In genomic region chr19:5071545-5072369, GRCm38 (mm10) we compare ENCODE assay signal across 8 mouse cellular contexts. TPM values are rescaled to one million over a fixed set of nuclear protein-coding genes. Genes with fewer than 3 reads are reported as not detected.
DNase-seq lines count a peak whose midpoint lies in the region; ATAC-seq and TF ChIP-seq lines count a peak whose summit lies in the region.

No protein-coding gene starts in this region.

- no peaks in the 10 kb centered on the region for H3K36me3 ChIP-seq in forebrain, embryonic 13.5 days (ENCODE audit: poor library complexity, severe bottlenecking)
- no peaks in the 10 kb centered on the region; the same call in 1 of the 2 replicates for H3K36me3 ChIP-seq in limb, embryonic 11.5 days (ENCODE audit: control insufficient read depth, insufficient read depth, low read length)
- no peaks in the 10 kb centered on the region for H3K36me3 ChIP-seq in midbrain, embryonic 11.5 days (ENCODE audit: control insufficient read depth, insufficient read depth, low read length)
- no peaks in the 10 kb centered on the region for H3K36me3 ChIP-seq in stomach, embryonic 14.5 days (ENCODE audit: control insufficient read depth, insufficient read depth, low read length)

- peaks cover 16% of the 10 kb centered on the region; the same call in 1 of the 2 replicates for H3K4me1 ChIP-seq in bone marrow macrophage, adult 2 months (ENCODE audit: control insufficient read depth, insufficient read depth, low read length)
- peaks cover 48% of the 10 kb centered on the region for H3K4me1 ChIP-seq in forebrain, embryonic 13.5 days
- H3K4me1 ChIP-seq in limb, embryonic 11.5 days (ENCODE audit: control insufficient read depth, insufficient read depth, low read length), result peaks cover 44% of the 10 kb centered on the region
- peaks cover 24% of the 10 kb centered on the region for H3K4me1 ChIP-seq in midbrain, embryonic 11.5 days (ENCODE audit: control insufficient read depth, insufficient read depth, low read length)
- H3K4me1 ChIP-seq in stomach, embryonic 14.5 days (ENCODE audit: control insufficient read depth, insufficient read depth, low read length), result peaks cover 29% of the 10 kb centered on the region

- H3K27me3 ChIP-seq in forebrain, embryonic 13.5 days, result peaks cover 45% of the 10 kb centered on the region
- 0 out of 2 replicates have a peak, but pooled peaks cover 2% of the 10 kb centered on the region for H3K27me3 ChIP-seq in limb, embryonic 11.5 days (ENCODE audit: control insufficient read depth, insufficient read depth, low read length)
- H3K27me3 ChIP-seq in midbrain, embryonic 11.5 days (ENCODE audit: control insufficient read depth, insufficient read depth, low read length), result peaks cover 39% of the 10 kb centered on the region
- H3K27me3 ChIP-seq in stomach, embryonic 14.5 days (ENCODE audit: control insufficient read depth, insufficient read depth, low read length), result 0 out of 2 replicates have a peak, but pooled peaks cover 2% of the 10 kb centered on the region

- peak; percentile 85 for ATAC-seq in forebrain, embryonic 13.5 days
- peak; percentile 92 for ATAC-seq in limb, embryonic 11.5 days (ENCODE audit: insufficient number of reproducible peaks, low FRiP score, low TSS enrichment, low read depth)
- ATAC-seq in midbrain, embryonic 11.5 days (ENCODE audit: low FRiP score), result peak; percentile 87
- peak; percentile 82 for ATAC-seq in stomach, embryonic 14.5 days (ENCODE audit: insufficient number of reproducible peaks, insufficient read depth, low FRiP score, low read depth)

- no peak for TF ChIP-seq POLR2A in bone marrow macrophage, adult 2 months (IDR thresholded peaks at IDR 0.05; ENCODE audit: borderline replicate concordance, low read depth, low read length)

- peak; percentile 41 for DNase-seq in cerebellum, adult 8-10 months
- no peak for DNase-seq in cerebellum, postnatal 4 days (ENCODE audit: low spot score in 2 of 2)
- peak; percentile 76 for DNase-seq in heart, postnatal 4 days
- DNase-seq in limb, embryonic 11.5 days (ENCODE audit: low spot score), result peak; percentile 96
- DNase-seq in midbrain, embryonic 11.5 days (ENCODE audit: low spot score, missing footprints), result peak; percentile 96

- H3K4me3 ChIP-seq in bone marrow macrophage, adult 2 months (ENCODE audit: insufficient read depth, low read length), result peak overlapping the region; percentile 64
- H3K4me3 ChIP-seq in forebrain, embryonic 13.5 days, result peak overlapping the region; percentile 39
- peak overlapping the region; percentile 37 for H3K4me3 ChIP-seq in limb, embryonic 11.5 days (ENCODE audit: low read depth, low read length)
- peak overlapping the region; percentile 34 for H3K4me3 ChIP-seq in midbrain, embryonic 11.5 days (ENCODE audit: low read depth, low read length)
- H3K4me3 ChIP-seq in stomach, embryonic 14.5 days (ENCODE audit: low read depth, low read length), result peak overlapping the region; percentile 70

- H3K9me3 ChIP-seq in forebrain, embryonic 13.5 days (replicated peaks), result no peaks in the 10 kb centered on the region
- H3K9me3 ChIP-seq in limb, embryonic 11.5 days (ENCODE audit: control insufficient read depth, low read length), result no peaks in the 10 kb centered on the region
- H3K9me3 ChIP-seq in midbrain, embryonic 11.5 days (ENCODE audit: control insufficient read depth, low read length), result no peaks in the 10 kb centered on the region
- no peaks in the 10 kb centered on the region for H3K9me3 ChIP-seq in stomach, embryonic 14.5 days (ENCODE audit: control insufficient read depth, low read depth, low read length)

- H3K9ac ChIP-seq in forebrain, embryonic 13.5 days, result peak overlapping the region; percentile 62
- H3K9ac ChIP-seq in limb, embryonic 11.5 days (ENCODE audit: low read length), result peak overlapping the region; percentile 58
- H3K9ac ChIP-seq in midbrain, embryonic 11.5 days (ENCODE audit: low read length), result peak overlapping the region; percentile 56
- peak overlapping the region; percentile 55 for H3K9ac ChIP-seq in stomach, embryonic 14.5 days (replicated peaks; ENCODE audit: low read depth, low read length)

- TF ChIP-seq CTCF in bone marrow macrophage, adult 2 months (IDR thresholded peaks at IDR 0.05; ENCODE audit: low read depth, low read length), result no peak

- H3K4me2 ChIP-seq in forebrain, embryonic 13.5 days, result peak overlapping the region; percentile 64
- H3K4me2 ChIP-seq in limb, embryonic 11.5 days (ENCODE audit: low read depth, severe bottlenecking), result peak overlapping the region; percentile 99
- peak overlapping the region; percentile 60 for H3K4me2 ChIP-seq in midbrain, embryonic 11.5 days
- peak overlapping the region; percentile 76 for H3K4me2 ChIP-seq in stomach, embryonic 14.5 days (replicated peaks; ENCODE audit: low read depth, low read length)

- WGBS in forebrain, embryonic 13.5 days, result under 1% methylated on average over 40 of the region's 40 CpGs
- WGBS in limb, embryonic 11.5 days, result under 1% methylated on average over 40 of the region's 40 CpGs
- under 1% methylated on average over 39 of the region's 40 CpGs for WGBS in midbrain, embryonic 11.5 days
- under 1% methylated on average over 39 of the region's 40 CpGs for WGBS in stomach, embryonic 14.5 days

- H3K27ac ChIP-seq in bone marrow macrophage, adult 2 months (ENCODE audit: insufficient read depth, low read depth, low read length), result no peak overlapping the region
- peak overlapping the region; percentile 52 for H3K27ac ChIP-seq in forebrain, embryonic 13.5 days
- peak overlapping the region; percentile 98 for H3K27ac ChIP-seq in limb, embryonic 11.5 days (replicated peaks; ENCODE audit: low read depth, low read length)
- peak overlapping the region; percentile 63 for H3K27ac ChIP-seq in midbrain, embryonic 11.5 days (ENCODE audit: low read depth, low read length)
- peak overlapping the region; percentile 96 for H3K27ac ChIP-seq in stomach, embryonic 14.5 days (ENCODE audit: low read length)

RNA-seq across cellular contexts. Expression of gene Cd248, which starts 3.9 kb away (rescaled TPM):
- polyA plus RNA-seq in bone marrow macrophage, adult 2 months (2012; ENCODE audit: insufficient read depth, insufficient read length, missing spikeins), result 0.31 and 0.35 TPM in 2 replicates
- 7.0 and 7.3 TPM in 2 replicates for polyA plus RNA-seq in forebrain, embryonic 13.5 days (2015; fragmentation: Nextera tagmentation; extraction: Ambion mirVana)
- 10 to 100 TPM; 25.8 to 27.1 TPM for total RNA-seq in heart, postnatal 4 days (2021)
- polyA plus RNA-seq in limb, embryonic 11.5 days (2014; fragmentation: Nextera tagmentation; extraction: Ambion mirVana), result 41.1 and 45.6 TPM in 2 replicates
- 26.7 and 32.2 TPM in 2 replicates for polyA plus RNA-seq in midbrain, embryonic 11.5 days (2014; fragmentation: Nextera tagmentation; extraction: Ambion mirVana)
- polyA plus RNA-seq in stomach, embryonic 14.5 days (2014; fragmentation: Nextera tagmentation; extraction: Ambion mirVana), result 88.3 and 90.1 TPM in 2 replicates

RNA-seq across cellular contexts. Expression of gene Tmem151a, which starts 13.6 kb away (rescaled TPM):
- polyA plus RNA-seq in bone marrow macrophage, adult 2 months (2012; ENCODE audit: insufficient read depth, insufficient read length, missing spikeins), result not detected in 2 replicates
- polyA plus RNA-seq in forebrain, embryonic 13.5 days (2015; fragmentation: Nextera tagmentation; extraction: Ambion mirVana), result 2.3 and 2.8 TPM in 2 replicates
- total RNA-seq in heart, postnatal 4 days (2021), result 1 to 10 TPM; 3.8 to 4.1 TPM
- polyA plus RNA-seq in limb, embryonic 11.5 days (2014; fragmentation: Nextera tagmentation; extraction: Ambion mirVana), result 1.1 and 2.2 TPM in 2 replicates
- 1.3 TPM in 2 replicates for polyA plus RNA-seq in midbrain, embryonic 11.5 days (2014; fragmentation: Nextera tagmentation; extraction: Ambion mirVana)
- 6.4 and 7.7 TPM in 2 replicates for polyA plus RNA-seq in stomach, embryonic 14.5 days (2014; fragmentation: Nextera tagmentation; extraction: Ambion mirVana)

RNA-seq across cellular contexts. Expression of gene Yif1a, which starts 16.6 kb away (rescaled TPM):
- polyA plus RNA-seq in bone marrow macrophage, adult 2 months (2012; ENCODE audit: insufficient read depth, insufficient read length, missing spikeins), result 33.2 and 34.1 TPM in 2 replicates
- polyA plus RNA-seq in forebrain, embryonic 13.5 days (2015; fragmentation: Nextera tagmentation; extraction: Ambion mirVana), result 62.4 and 71.4 TPM in 2 replicates
- total RNA-seq in heart, postnatal 4 days (2021), result 10 to 100 TPM; 70.2 to 72.5 TPM
- 68.5 and 71.2 TPM in 2 replicates for polyA plus RNA-seq in limb, embryonic 11.5 days (2014; fragmentation: Nextera tagmentation; extraction: Ambion mirVana)
- polyA plus RNA-seq in midbrain, embryonic 11.5 days (2014; fragmentation: Nextera tagmentation; extraction: Ambion mirVana), result 70.4 and 80.6 TPM in 2 replicates
- 112 and 117 TPM in 2 replicates for polyA plus RNA-seq in stomach, embryonic 14.5 days (2014; fragmentation: Nextera tagmentation; extraction: Ambion mirVana)

RNA-seq across cellular contexts. Expression of gene Rin1, which starts 21.5 kb away (rescaled TPM):
- polyA plus RNA-seq in bone marrow macrophage, adult 2 months (2012; ENCODE audit: insufficient read depth, insufficient read length, missing spikeins), result 1.0 and 1.7 TPM in 2 replicates
- polyA plus RNA-seq in forebrain, embryonic 13.5 days (2015; fragmentation: Nextera tagmentation; extraction: Ambion mirVana), result 0.62 and 0.78 TPM in 2 replicates
- total RNA-seq in heart, postnatal 4 days (2021), result 1 to 10 TPM; 2.2 to 2.9 TPM
- polyA plus RNA-seq in limb, embryonic 11.5 days (2014; fragmentation: Nextera tagmentation; extraction: Ambion mirVana), result 1.3 and 1.6 TPM in 2 replicates
- 0.63 and 1.4 TPM in 2 replicates for polyA plus RNA-seq in midbrain, embryonic 11.5 days (2014; fragmentation: Nextera tagmentation; extraction: Ambion mirVana)
- polyA plus RNA-seq in stomach, embryonic 14.5 days (2014; fragmentation: Nextera tagmentation; extraction: Ambion mirVana), result 2.4 and 3.3 TPM in 2 replicates

RNA-seq across cellular contexts. Expression of gene Cnih2, which starts 26.6 kb away (rescaled TPM):
- not detected in 2 replicates for polyA plus RNA-seq in bone marrow macrophage, adult 2 months (2012; ENCODE audit: insufficient read depth, insufficient read length, missing spikeins)
- polyA plus RNA-seq in forebrain, embryonic 13.5 days (2015; fragmentation: Nextera tagmentation; extraction: Ambion mirVana), result 208 and 212 TPM in 2 replicates
- 1 to 10 TPM; 1.8 to 2.1 TPM for total RNA-seq in heart, postnatal 4 days (2021)
- 33.8 and 36.3 TPM in 2 replicates for polyA plus RNA-seq in limb, embryonic 11.5 days (2014; fragmentation: Nextera tagmentation; extraction: Ambion mirVana)
- polyA plus RNA-seq in midbrain, embryonic 11.5 days (2014; fragmentation: Nextera tagmentation; extraction: Ambion mirVana), result 106 and 115 TPM in 2 replicates
- 25.8 and 27.3 TPM in 2 replicates for polyA plus RNA-seq in stomach, embryonic 14.5 days (2014; fragmentation: Nextera tagmentation; extraction: Ambion mirVana)

Comparison
In these comparisons a context has a peak if more than half of its experiments do, and no peak if none do; other contexts are left out.
1. DNase-seq: peak in cerebellum, adult 8-10 months (single experiment), heart, postnatal 4 days (single experiment), limb, embryonic 11.5 days (single experiment) and midbrain, embryonic 11.5 days (single experiment); none in cerebellum, postnatal 4 days (0 of 2).
2. Peak in every context shown above with its lines, with median percentiles within 50 percentile points of each other: H3K4me3 ChIP-seq, ATAC-seq, H3K4me2 ChIP-seq and H3K9ac ChIP-seq.